ENCODE assay signal across 8 mouse cellular contexts in genomic region chr12:31848630-31849415, GRCm38 (mm10).
DNase-seq lines count a peak whose midpoint lies in the region; ATAC-seq lines count a peak whose summit lies in the region.

No protein-coding gene starts in this region.

- no peak overlapping the region for H3K27ac ChIP-seq in forebrain, embryonic 13.5 days
- H3K27ac ChIP-seq in forebrain, embryonic 12.5 days: no peak overlapping the region
- H3K27ac ChIP-seq in forebrain, embryonic 16.5 days (ENCODE audit: low read length): no peak overlapping the region

- H3K36me3 ChIP-seq in forebrain, embryonic 13.5 days (ENCODE audit: poor library complexity, severe bottlenecking): no peaks in the 10 kb centered on the region
- no peaks in the 10 kb centered on the region for H3K36me3 ChIP-seq in forebrain, embryonic 12.5 days (replicated peaks)
- H3K36me3 ChIP-seq in forebrain, embryonic 16.5 days (ENCODE audit: control insufficient read depth, insufficient read depth): no peaks in the 10 kb centered on the region

- H3K9ac ChIP-seq in forebrain, embryonic 13.5 days: no peak overlapping the region
- H3K9ac ChIP-seq in forebrain, embryonic 12.5 days: no peak overlapping the region
- H3K9ac ChIP-seq in forebrain, embryonic 16.5 days (replicated peaks; ENCODE audit: low read depth, low read length): no peak overlapping the region

- intact Hi-C loops in heart, postnatal 36 days (cut with DNase I): loop anchor here (5.0 kb wide), 1 partner anchor 63 kb away; no protein-coding TSS in a partner anchor

- peak; percentile 86; the same call in 1 of the 2 replicates for ATAC-seq in forebrain, embryonic 13.5 days
- ATAC-seq in forebrain, embryonic 12.5 days (ENCODE audit: low FRiP score): no peak
- peak; percentile 96 for ATAC-seq in forebrain, embryonic 16.5 days
- ATAC-seq in monocyte, adult 5-6 weeks (replicated peaks; ENCODE audit: insufficient number of reproducible peaks, low FRiP score, low TSS enrichment, poor library complexity, severe bottlenecking): no peak

- no peaks in the 10 kb centered on the region for H3K4me1 ChIP-seq in forebrain, embryonic 13.5 days
- no peaks in the 10 kb centered on the region for H3K4me1 ChIP-seq in forebrain, embryonic 12.5 days
- H3K4me1 ChIP-seq in forebrain, embryonic 16.5 days (replicated peaks; ENCODE audit: control insufficient read depth, insufficient read depth, low read length): peaks cover 6% of the 10 kb centered on the region

- 69% methylated on average over 5 of the region's 5 CpGs for WGBS in forebrain, embryonic 13.5 days
- WGBS in forebrain, embryonic 12.5 days: 82% methylated on average over 5 of the region's 5 CpGs
- WGBS in forebrain, embryonic 16.5 days: 59% methylated on average over 5 of the region's 5 CpGs

- H3K27me3 ChIP-seq in forebrain, embryonic 13.5 days: no peaks in the 10 kb centered on the region
- no peaks in the 10 kb centered on the region for H3K27me3 ChIP-seq in forebrain, embryonic 12.5 days
- no peaks in the 10 kb centered on the region for H3K27me3 ChIP-seq in forebrain, embryonic 16.5 days (replicated peaks; ENCODE audit: control insufficient read depth, insufficient read depth, low read length)

- no peak overlapping the region for H3K4me2 ChIP-seq in forebrain, embryonic 13.5 days
- no peak overlapping the region for H3K4me2 ChIP-seq in forebrain, embryonic 12.5 days
- H3K4me2 ChIP-seq in forebrain, embryonic 16.5 days (ENCODE audit: low read length): no peak overlapping the region

- DNase-seq in adrenal gland, postnatal 10 days: peak; percentile 77
- DNase-seq in heart, postnatal 36 days: peak; percentile 60 to 63
- DNase-seq in left cerebral cortex, adult 9 months (ENCODE audit: low spot score in 2 of 2): peak; percentile 25 to 58
- DNase-seq in right cerebral cortex, postnatal 4 days: peak; percentile 52

- no peak overlapping the region for H3K4me3 ChIP-seq in forebrain, embryonic 13.5 days
- H3K4me3 ChIP-seq in forebrain, embryonic 12.5 days (replicated peaks): no peak overlapping the region
- H3K4me3 ChIP-seq in forebrain, embryonic 16.5 days (replicated peaks; ENCODE audit: low read length): no peak overlapping the region

- no peaks in the 10 kb centered on the region for H3K9me3 ChIP-seq in forebrain, embryonic 13.5 days (replicated peaks)
- H3K9me3 ChIP-seq in forebrain, embryonic 12.5 days: no peaks in the 10 kb centered on the region
- no peaks in the 10 kb centered on the region for H3K9me3 ChIP-seq in forebrain, embryonic 16.5 days (ENCODE audit: control insufficient read depth, low read length)

Comparison
In these comparisons a context has a peak if more than half of its experiments do, and no peak if none do; other contexts are left out.
1. ATAC-seq: peak in forebrain, embryonic 13.5 days (single experiment) and forebrain, embryonic 16.5 days (single experiment); none in forebrain, embryonic 12.5 days (single experiment) and monocyte, adult 5-6 weeks (single experiment).
2. Peak in every context shown above with its lines, with median percentiles within 50 percentile points of each other: DNase-seq.